Mouse (Mus musculus) thymus, postnatal 25 days (tissue): ENCODE data around the gene Gm20838.
"Not testable (repeated sequence)": the region's sequence is repeated elsewhere in the genome, so short reads cannot be mapped to it uniquely, and the experiment has no call there.

Source experiments
- DNase-seq: peaks from one replicate; pipeline ENCODE4 v3.0.0; 2022

Gm20838 gene

GRCm38 (mm10) chrY:33543064-33543463 lies at the start of gene Gm20838:
Gm20838 (minus strand) TSS chrY:33543164.
- DNase-seq, result not testable (repeated sequence)
